Mouse (Mus musculus) cerebellum, adult (tissue): ENCODE measurements at regions not wholly inside any gene's neighbourhood (a gene's known extent, or its start where the extent isn't known, plus 50 kb on each side); places are given as distances from the start of the nearest gene placed in this dataset.

Source experiments
- ATAC-seq: cut with Nextera tagmentation; 2 replicates; pipeline ENCODE4 v1.9.2; 2017; ENCODE audit warnings: mild to moderate bottlenecking, moderate library complexity, mixed read lengths; ENCODE audit not compliant: insufficient number of reproducible peaks, low FRiP score, low TSS enrichment

DNA sequence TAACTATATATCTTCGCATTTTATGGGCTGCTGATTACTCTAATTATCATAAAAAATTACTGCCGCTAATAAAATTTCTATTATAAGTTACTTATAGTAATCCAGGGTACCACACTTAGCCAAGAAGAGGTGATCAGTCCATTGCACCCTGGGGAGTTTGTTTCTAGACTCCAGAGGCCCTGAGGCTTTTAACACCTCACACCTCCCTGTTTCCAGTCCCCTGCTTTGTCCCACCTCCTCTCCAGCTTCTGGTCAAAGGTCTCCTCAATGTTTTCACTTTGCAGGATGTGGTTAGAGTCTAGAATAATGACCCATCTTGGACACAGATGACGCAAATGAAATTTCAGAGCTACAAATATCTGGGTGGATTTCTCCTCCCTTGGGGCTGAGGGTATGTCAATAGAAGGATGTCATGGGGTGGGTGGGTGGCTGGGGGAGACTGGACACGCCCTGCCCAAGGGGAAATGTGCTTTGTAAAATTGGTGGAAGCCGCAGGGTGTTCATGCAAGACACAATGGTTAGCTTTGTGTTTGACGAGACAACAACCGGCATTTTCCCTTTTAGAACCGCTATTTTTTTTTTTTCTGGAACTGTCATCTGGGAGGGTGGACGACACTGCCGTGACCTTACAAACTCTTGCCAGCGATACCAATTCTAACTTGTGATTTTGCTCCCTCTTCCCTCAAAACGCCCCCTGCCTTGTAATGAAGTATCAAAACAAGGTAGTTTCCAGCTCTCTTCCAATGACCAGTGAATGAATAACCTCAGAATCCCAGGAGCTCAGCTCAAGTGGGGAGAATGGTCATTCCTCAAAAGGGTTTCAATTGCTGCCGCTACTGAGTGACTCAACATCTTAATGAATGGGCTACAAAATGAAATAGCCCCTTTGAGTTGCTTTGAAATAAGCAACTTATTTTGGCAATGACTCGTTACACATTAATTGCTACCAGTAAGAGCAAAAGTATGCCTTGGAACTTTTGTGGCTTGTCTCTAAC is 207.0 kb upstream of the Irx3 start:
- no peak for ATAC-seq

DNA sequence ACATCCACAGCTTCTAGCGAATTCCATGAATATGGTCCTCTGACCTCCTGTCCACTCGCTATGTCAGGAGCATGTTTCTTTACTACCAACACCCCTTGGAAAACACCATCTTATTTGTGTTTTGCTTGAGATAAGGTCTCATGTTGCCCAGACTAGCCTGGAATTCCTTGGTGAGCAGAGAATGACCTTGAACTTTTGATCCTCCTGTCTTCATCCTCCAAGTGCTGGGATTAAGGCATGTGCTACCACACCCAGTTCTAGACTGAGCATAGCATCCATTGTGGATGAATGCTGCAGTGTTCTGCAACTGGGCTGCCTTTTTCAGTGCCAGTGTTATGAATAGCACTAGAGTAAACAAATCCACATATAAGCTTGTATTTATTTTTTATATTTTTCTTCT is 203.2 kb upstream of the Irx3 start:
- no peak for ATAC-seq

- ATAC-seq: no peak
These were observed 202.7 kb upstream of the Irx3 start for GRCm38 (mm10) chr8:92004532-92004931.

- ATAC-seq: no peak
These were observed 198.5 kb upstream of the Irx3 start for GRCm38 (mm10) chr8:92000368-92000767.

GRCm38 (mm10) chr8:91999661-92000060 is 197.8 kb upstream of the Irx3 start:
- no peak for ATAC-seq

GRCm38 (mm10) chr8:91999189-91999588 is 197.3 kb upstream of the Irx3 start:
- ATAC-seq: no peak

GRCm38 (mm10) chr8:91997892-91998189 is 196.0 kb upstream of the Irx3 start:
- no peak for ATAC-seq

DNA sequence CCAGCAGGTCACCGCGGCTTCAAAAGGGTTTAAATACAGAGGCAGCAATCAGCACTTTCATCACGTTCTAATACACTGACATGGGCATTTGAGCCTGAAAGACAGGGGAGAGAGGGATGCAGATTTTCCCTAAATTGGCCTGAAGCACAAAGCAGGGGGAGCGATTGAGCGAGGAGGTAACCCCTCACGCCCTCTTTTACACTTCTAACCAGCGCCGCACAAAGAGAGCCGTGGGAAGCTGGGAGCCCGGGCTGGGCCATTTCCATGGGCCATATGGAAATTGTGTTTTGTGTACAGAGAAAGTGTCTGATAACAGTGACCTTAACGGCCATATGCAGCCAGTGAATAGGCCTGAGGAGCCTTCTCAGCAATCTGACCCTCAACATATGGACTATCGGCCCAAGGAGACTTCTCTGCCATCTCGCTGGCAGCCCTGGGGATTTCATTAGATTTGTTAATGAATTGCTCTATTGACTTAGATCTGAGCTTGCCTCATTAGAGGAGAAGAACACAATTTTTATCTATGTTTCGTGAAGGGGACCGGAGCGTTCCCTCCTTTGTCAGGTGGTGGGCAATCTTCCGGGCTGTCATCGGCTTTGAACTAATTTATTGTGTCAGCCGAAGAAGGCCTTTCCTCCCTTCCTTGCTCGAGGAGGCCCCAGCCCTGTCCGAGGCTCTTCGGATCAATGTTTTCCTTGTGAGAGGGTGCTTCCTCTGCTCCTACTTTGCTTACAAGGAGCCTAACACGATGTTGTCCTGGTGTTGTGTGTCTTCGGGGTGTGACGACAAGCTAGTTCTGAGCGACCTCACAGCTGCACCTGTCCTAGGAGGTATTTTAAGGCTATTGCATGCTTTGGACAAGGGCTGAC is 195.4 kb upstream of the Irx3 start:
- ATAC-seq: no peak

- no peak for ATAC-seq
These were observed 194.6 kb upstream of the Irx3 start for GRCm38 (mm10) chr8:91996305-91997022.

GRCm38 (mm10) chr8:91995407-91996144 is 193.7 kb upstream of the Irx3 start:
- no peak for ATAC-seq

GRCm38 (mm10) chr8:91991542-91992452 is 189.9 kb upstream of the Irx3 start:
- no peak for ATAC-seq

- no peak for ATAC-seq
These were observed 189.1 kb upstream of the Irx3 start for GRCm38 (mm10) chr8:91990952-91991351.

GRCm38 (mm10) chr8:91990048-91990447 is 188.2 kb upstream of the Irx3 start:
- ATAC-seq: no peak

DNA sequence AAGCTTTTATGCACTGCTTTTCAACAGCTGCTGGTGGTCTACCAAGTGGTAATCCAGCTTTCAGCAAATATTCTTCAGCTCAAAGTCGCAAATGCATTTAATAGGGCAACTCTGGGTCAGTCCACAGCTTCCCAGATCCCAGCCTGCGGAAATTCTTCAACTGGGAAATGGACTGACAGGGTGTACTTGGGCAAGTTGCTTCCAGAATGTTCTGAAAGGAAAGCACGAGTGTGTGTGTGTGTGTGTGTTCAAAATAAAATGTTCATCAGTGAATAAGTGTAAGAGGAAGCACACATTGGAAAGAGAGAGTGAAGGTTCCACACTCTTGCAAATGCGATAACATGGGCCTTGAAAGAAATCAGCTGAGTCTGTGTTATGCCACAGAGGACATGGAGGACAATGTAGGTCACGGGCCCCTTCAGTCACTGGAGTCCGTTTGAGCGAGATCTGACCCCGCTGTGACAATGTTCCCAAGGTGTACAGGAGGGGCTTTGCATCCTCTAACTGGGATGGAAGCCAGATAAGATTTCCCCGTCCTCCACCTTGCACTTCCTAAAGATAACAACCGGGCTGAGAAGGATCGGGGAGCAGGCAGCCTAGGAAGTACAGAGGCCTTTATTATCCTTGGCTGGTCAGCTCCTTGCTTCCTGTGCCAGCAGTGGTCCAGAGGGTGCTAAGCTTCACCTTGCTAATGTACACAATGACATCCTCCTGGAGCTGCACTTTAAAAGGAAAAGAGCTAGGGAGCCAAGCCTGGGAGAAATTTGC is 187.2 kb upstream of the Irx3 start:
- no peak for ATAC-seq

DNA sequence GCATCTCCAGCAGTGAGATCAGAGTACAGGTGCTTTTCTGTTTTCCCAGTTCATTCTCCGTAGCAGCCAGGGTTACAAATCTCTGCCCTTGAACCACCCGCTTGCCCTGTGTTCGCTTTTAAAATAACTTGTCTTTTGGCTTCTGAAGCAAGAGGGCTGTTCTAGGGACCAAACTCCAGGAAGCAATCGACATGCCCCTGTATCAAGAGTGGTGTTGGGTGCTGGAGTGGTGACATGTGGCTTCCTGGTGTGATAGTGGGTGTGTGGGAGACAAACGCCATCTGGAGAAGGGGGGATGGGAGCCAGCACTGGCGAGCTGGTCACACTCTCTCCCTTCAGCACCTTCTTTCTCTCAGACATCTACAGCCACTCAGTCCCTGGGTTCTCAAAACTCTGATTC is 186.0 kb upstream of the Irx3 start:
- ATAC-seq: no peak

DNA sequence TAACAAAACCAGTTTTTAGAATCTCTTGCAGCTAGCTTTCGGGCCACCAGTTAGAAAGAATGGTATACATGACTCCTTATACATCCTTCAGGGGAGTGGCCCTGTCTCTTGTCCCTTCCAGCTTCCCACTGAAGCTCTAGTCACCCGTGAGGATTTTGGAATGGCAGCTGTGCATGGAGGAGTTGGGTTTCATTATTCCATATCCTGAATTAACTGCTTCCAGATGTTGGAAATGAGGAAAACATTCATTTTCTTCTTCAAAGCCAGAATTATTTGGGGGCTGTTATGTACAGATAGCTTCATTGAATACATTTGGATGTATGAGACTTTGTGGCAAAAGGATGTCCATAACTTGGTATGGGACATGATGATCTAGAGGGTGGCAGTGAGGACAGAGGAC is 181.3 kb upstream of the Irx3 start:
- no peak for ATAC-seq

DNA sequence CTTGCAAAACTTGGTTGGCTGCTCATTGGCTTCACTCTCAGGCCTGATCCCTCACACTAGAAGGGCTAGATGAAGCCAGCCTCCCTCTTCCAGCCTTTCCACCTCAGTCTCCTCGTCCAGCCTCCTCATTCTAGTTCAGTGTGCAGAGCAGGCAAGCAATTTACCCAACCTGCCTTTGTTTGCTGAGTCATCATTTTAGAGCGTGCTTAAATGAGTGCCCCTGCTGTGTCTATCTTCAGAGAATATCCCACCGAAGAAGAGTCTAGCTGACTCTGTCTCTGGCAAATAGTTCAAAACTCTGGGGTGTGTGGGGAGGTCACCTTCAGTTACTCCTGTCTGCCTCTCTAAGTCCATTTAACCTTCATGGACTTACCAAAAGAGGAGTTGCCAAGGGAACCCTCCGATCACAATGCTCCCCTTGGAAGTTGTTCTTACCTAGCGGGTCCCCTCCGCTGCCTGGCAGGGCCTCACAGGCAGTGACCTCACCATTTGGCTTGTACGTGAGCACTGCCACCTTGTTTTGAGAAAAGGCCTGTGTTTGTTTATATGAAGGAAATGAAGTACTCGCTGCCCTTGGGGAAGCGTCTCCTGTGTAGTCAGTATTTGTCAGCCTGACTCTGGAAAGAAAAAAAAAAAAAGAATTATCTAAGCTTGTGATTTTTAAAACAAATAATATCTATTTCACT is 175.2 kb upstream of the Irx3 start:
- ATAC-seq: no peak

DNA sequence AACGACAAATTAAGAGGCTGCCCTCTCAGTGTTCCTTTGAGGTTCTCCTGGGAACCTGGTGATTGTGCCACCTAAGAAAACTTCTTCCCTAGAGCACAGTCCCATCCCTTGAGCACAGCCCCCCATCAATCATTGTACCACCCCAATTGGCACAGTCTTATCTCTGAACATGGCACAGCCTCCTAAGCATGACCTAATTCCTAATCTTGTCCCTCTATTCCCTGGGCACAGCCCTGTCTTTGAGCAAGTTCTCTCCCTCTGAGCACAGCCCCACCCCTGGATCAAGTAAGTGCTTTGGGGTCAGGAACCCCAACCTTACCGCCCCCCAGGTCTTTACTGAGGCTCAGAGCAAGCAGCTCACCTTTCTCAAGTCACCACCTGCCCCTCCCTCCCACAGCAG is 173.6 kb upstream of the Irx3 start:
- no peak for ATAC-seq
